Mouse (Mus musculus) right cerebral cortex, adult 18-20 months (tissue): ENCODE results near the gene Zfp967.
"Not testable (repeated sequence)": the region's sequence is repeated elsewhere in the genome, so short reads cannot be mapped to it uniquely, and the experiment has no call there.

Experiments
- DNase-seq: peaks from one replicate; pipeline ENCODE4 v3.0.0; 2022; ENCODE audit warnings: mixed read lengths

Gene Zfp967

DNA sequence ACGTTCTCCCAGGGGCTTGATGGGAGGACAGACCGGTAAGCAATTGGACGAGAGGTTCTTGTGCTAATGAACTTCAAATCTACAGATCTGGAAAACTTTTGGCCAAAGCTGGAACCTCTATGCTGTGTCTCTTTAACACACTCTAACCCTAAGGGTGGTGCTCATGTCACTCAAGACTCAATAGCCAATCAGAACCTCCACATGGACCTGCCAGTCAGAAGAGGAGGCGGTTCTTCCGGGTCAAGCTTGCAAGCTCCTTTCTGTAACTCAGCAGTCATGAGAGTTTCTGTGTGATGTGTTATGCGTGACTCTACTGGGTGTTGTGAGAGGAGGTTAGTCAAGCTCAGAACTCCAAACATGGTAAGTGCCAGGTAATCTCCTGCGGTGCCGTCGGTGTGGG lies at the start of gene Zfp967:
Gene Zfp967 (plus strand): TSS at position 301 of the 400 bp plus-strand sequence.
- not testable (repeated sequence) for DNase-seq

DNA sequence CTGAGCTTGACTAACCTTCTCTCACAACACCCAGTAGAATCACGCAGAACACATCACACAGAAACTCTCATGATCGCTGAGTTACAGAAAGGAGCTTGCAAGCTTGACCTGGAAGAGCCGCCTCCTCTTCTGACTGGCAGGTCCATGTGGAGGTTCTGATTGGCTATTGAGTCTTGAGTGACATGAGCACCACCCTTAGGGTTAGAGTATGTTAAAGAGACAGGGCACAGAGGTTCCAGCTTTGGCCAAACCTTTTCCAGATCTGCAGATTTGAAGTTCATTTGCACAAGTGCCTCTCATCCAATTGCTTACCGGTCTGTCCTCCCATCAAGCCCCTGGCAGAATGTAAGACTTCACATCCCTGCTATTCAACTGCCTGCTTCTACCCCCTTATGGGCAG lies 34.2 kb upstream of the Zfp967 start, which contains the start of gene Gm14434:
Gene Gm14434 (minus strand): TSS at position 101 of the 400 bp plus-strand sequence.
- not testable (repeated sequence) for DNase-seq
